Mouse (Mus musculus): Measurements from ENCODE around the gene Prdx2.

Gene Prdx2

DNA sequence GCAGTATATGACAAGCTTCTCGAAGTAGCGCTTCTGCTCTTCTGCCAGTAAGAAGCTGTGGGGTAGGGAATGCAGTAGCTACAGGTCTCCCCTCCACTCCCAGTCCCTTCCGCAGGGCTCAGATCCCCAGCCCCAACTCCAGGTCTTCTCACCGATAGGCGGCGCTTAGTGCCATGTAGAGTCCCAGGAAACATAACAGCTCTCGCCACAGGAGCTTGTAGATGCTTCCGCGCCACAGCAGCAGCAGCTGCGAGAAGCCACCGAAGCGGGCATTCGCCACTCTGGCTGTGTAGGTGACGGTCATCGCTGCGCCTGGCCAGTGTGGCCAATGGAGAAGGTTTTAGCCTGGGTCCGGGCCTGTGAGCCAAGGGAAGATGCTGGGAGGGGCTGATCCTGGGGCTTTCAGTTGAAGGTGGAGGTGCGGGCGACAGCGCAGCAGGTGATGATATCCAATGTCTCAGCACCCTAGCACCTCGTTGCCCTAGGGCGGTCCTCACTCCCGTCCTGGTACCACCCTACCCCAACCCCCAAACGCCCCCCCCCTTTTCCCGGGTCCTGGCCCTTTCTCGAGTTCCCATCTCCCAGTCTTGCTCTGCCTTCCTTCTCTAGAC, 43.9 kb downstream of the Prdx2 start:
- DNase-seq, result peak; percentile 81

DNA sequence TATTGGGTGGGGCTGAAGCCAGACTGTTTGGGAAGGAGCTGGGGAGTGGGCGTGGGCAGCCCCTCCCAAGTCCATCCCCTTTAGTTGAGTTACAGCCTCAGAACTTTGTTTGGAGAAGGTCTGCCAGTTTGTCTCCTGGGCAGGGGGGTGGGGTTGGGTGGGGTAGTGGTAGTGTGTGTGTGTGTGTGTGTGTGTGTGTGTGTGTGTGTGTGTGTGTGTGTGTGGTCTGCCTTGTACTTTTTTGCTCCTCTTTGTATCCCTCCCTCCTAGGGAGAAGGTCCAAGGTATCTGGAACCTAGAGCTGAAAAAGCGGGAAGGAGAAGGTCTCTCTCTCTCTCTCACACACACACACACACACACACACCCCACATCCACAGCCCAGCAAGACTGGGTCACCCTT, 45.0 kb downstream of the Prdx2 start, which contains the start of gene Best2:
TSS of gene Best2 (minus strand) at position 101 of the 400 bp plus-strand sequence.
- DNase-seq, result no peak

DNA sequence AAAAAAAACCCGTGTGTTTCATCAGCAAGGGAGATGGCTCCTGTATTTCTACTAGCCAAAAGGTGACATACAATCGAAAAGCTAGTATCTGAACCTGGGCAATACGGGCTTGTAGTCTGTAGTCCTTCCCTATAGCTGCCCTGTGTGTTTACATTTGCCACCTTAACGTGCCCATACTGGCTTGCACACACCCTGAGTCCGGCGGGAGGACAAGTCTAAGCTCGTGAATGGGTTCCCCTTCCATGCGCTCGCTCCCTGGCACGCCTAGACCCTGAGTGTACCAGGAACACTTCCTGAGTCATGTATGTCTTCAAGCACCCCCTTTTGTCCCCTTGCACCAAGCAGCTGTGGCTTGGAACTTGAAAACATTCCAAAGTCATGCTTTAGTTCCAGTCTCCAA, 47.3 kb downstream of the Prdx2 start:
- no peak for DNase-seq

DNA sequence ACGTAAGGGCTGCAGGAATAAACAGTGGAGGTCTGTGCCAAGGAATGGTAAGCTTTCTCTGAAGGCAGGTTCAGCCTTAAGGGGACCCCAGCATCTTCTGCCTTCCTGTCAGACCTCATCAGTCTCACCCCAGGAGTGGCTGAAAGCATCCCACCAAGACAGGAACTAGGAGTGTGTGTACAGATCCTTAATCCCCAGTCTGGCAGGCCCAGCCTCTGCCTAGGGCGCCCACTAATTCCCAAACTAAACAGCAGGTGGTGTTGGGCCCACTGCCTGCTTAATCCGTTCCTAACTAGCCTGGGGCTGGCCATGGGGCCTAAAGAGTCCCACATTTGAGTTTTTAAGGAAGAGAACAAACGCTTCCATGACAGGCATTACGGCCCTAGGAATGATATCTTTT, 47.8 kb downstream of the Prdx2 start:
- DNase-seq, result no peak

DNA sequence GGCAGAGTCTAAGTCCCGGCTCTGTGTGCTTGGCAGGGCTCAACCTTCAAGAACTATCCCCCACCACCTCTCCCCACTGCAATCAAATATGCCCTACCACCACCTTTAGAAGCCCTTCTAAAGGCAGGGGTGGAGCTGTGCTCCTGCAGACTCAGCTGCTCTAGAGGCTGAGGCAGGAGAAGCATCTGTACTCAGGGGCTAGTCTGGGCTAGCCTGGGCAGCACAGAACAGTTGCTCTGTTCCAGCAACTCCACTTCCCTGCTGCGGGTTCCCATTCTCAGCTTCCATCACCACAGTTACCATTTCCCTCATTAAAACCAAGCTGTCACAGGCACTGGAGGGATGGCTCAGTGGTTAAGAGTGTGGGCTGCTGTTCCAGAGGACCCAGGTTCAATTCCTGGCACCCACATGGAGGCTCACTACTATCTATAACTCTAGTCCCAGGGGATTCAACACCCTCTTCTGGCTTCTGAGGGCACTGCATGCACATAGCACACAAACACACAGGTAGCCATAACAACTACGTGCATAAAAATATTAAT, 52.2 kb downstream of the Prdx2 start:
- DNase-seq, result no peak

DNA sequence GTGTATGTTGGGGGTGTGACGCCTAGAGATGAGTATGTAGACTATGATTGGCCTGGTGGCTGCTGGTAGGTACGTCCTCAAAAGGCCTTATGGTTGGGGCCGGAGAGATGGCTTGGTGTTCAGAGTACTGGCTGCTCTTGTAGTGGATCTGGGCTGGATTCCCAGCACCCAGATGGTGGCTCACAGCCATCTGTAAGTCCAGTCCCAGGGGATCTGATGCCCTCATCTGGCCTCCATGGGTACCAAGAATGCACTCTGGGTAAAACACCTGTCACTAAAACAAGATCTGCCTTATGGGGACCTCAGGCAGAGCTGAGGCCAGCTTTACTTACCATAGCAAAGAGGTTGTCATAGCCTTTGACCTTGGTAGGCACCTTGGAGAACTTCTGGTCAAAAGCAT, 54.5 kb downstream of the Prdx2 start:
- peak; percentile 51 for DNase-seq
